Mouse (Mus musculus) thymus, adult 2 months (tissue): ENCODE results near the gene Tbc1d14. TPM values are rescaled to one million over a fixed set of nuclear protein-coding genes. Genes with fewer than 3 reads are reported as not detected.
A peak's percentile ranks its signal among the peaks of the same experiment; 100 is the strongest.

Experiments used
- DNase-seq: peaks from one replicate; pipeline ENCODE4 v3.0.0; 2021
- H3K27ac ChIP-seq: fragments of 200-500 bp; 2 replicates; pipeline ENCODE4 v1.5.1; 2012; ENCODE audit warnings: low read length, control low read depth; ENCODE audit not compliant: control insufficient read depth, insufficient read depth
- H3K27me3 ChIP-seq: fragments of 200-500 bp; 2 replicates; pipeline ENCODE4 v1.6.1; 2012; ENCODE audit warnings: mild to moderate bottlenecking, low read length, moderate library complexity, mixed read lengths; ENCODE audit not compliant: control insufficient read depth, insufficient read depth
- H3K36me3 ChIP-seq: fragments of 200-500 bp; 2 replicates; pipeline ENCODE4 v1.6.1; 2012; ENCODE audit warnings: mild to moderate bottlenecking, low read length, moderate library complexity; ENCODE audit not compliant: control insufficient read depth, insufficient read depth
- H3K4me1 ChIP-seq: fragments of 200-500 bp; replicated peaks from 2 replicates; pipeline ENCODE4 v1.6.1; 2012; ENCODE audit warnings: low read length; ENCODE audit not compliant: control insufficient read depth, insufficient read depth
- H3K4me3 ChIP-seq: fragments of 200-500 bp; 2 replicates; pipeline ENCODE4 v1.5.1; 2012; ENCODE audit warnings: mild to moderate bottlenecking, low read length, control low read depth, moderate library complexity; ENCODE audit not compliant: control insufficient read depth, insufficient read depth
- CTCF ChIP-seq: fragments of 200-500 bp; IDR thresholded peaks from 2 replicates; pipeline ENCODE4 v1.5.1; 2012; ENCODE audit warnings: mild to moderate bottlenecking, control low read depth, low read length, moderate library complexity, borderline replicate concordance; ENCODE audit not compliant: control insufficient read depth, poor library complexity, insufficient read depth; ENCODE audit errors: extremely low read depth
- POLR2A ChIP-seq: fragments of 200-500 bp; IDR thresholded peaks from 2 replicates; pipeline ENCODE4 v1.6.1; 2012; ENCODE audit warnings: mild to moderate bottlenecking, low read length, control low read depth, moderate library complexity; ENCODE audit not compliant: control insufficient read depth, poor library complexity, insufficient read depth; ENCODE audit errors: extremely low read depth
- WGBS: fragments of 180-500 bp; shearing (Covaris S2); methylation state at CpG from one replicate; pipeline ENCODE4 v1.1.7; 2018; 5-methylcytosine and 5-hydroxymethylcytosine counted together
- polyA plus RNA-seq: library from polyadenylated mRNA; depleted of rRNA; stranded (reverse); fragments of >200 nt; gene quantifications from 2 replicates; pipeline ENCODE4 v1.2.3, GENCODE M21; 2012

Gene Tbc1d14
- polyA plus RNA-seq, 1 experiment = 48.6 TPM

DNA sequence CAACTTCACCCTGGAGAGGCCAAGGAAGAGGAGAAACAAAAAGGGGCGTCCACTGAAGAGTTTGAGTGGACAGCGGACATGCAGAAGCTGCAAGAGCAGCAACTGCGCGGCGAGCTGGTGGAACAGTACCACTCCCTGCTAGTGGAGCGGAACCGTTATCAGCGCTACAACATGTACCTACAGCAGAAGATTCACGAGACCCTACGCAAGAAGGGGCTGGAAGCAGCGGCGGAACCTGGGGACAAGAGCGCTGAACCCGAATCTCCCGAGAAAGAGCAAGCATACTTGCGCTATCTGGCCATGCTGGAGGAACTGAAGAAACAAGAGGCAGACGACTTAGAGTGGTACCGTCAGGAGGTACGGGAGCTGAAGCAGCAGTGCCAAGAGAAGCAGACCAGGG, 107.8 kb downstream of the Tbc1d14 start:
- H3K4me1 ChIP-seq = peaks cover 25% of the 10 kb centered on the region
- H3K27me3 ChIP-seq = peaks cover 5% of the 10 kb centered on the region; the same call in 1 of the 2 replicates
- H3K4me3 ChIP-seq = peak overlapping the region; percentile 54
- no peak overlapping the region for H3K27ac ChIP-seq
- TF ChIP-seq POLR2A = no peak
- TF ChIP-seq CTCF = no peak
- no peaks in the 10 kb centered on the region for H3K36me3 ChIP-seq
- 25% methylated on average over 19 of the region's 19 CpGs for WGBS
- DNase-seq = no peak

DNA sequence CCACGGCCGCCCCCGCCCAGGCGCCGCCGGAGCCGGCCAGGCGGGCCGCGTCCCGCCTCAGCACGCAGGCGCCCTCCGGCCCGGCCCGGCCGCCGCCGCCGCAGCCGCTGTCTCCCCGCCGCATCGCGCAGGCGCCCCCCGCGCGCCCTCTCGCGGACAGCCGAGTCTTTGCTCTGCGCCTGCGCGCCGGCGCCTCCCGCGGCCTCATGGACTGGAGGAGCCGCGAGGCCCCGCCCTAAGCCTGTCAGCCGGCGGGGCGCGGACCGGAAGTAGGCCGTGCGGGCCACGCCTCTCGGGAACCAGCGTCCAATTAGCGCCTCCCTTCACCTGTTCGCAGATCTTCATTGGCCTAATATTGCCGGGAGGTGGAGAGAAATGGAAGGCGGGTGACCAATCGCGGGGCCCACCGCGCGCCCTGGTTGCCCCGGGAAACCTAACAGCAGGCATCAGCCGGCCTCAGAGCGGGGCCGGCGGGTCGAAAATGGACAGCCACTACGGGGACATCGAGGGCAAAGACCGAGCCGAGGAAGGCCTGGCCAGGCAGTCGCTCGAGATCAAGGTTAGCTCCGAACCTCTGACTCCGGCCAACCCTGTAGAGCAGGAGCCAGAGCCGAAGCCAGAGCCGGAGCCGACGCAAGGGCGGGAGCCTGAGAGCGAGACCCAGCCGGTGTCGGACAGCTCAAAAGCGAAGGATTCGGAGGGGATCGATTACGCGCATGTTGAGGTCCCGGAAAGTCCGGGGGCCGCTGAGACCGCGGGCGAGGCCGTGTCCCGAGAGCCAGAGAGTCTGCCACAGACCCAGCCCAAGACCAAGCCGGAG, 108.7 kb downstream of the Tbc1d14 start, which contains the start of the genes Tada2b and Ccdc96:
Gene Tada2b (minus strand): TSS at position 115 of the 820 bp plus-strand sequence.
Gene Ccdc96 (plus strand): TSS at position 418 of the 820 bp plus-strand sequence.
- peaks cover 5% of the 10 kb centered on the region; the same call in 1 of the 2 replicates for H3K27me3 ChIP-seq
- WGBS = 7% methylated on average over 97 of the region's 97 CpGs
- H3K27ac ChIP-seq = no peak within 1 kb of the TSS
- peaks cover 29% of the 10 kb centered on the region for H3K4me1 ChIP-seq
- DNase-seq = peak; percentile 96
- TF ChIP-seq CTCF (peak; percentile 74; the same call in 1 of the 2 replicates), POLR2A (peak; percentile 60; the same call in 1 of the 2 replicates)
- H3K4me3 ChIP-seq = peak within 1 kb of the TSS; percentile 80
- H3K36me3 ChIP-seq = no peaks in the 10 kb centered on the region

DNA sequence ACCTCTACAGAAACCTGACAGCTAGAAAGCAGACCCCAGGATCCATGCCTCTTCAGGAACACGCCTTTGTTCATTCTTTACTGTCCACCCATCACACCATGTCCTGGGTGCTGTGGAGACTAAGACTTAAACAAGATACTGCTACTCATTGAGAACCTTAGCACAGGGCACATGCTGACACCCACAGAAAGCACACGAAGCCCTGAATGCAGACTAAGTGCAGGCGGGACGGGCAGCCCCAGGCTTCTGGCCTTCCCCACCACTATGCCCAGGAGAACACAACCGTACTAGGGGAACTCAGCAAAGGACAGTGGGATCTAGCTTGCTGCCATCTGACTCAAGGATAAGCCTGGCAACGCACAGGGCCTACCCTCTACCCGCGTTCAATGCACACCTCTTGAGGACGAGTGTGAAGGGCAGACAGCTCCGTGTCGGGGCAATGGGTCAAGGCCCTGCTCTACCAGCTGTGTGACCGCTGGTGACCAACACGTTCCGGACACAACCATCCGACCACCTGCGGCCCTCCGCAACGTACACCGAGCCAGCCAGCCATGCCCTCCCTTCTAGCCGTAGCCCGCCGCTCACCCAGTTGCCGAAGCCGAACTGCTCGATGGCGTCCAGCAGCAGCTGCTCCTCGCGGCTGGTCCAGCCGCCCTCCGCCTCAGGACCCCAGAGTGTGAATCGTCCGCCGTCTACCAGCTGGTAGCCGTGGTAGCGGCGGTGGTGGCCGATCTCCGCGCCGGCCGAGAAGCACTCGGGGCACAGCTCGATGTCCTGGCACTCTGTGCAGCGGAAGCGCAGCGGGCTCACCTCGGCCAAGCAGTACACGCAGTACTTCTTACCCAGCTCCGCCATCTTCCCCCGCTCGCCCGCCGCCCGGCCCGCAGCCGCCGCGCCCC, 109.6 kb downstream of the Tbc1d14 start:
- Histone ChIP-seq H3K36me3 (no peaks in the 10 kb centered on the region), H3K27me3 (peaks cover 5% of the 10 kb centered on the region; the same call in 1 of the 2 replicates), H3K4me3 (peak overlapping the region; percentile 80), H3K4me1 (peaks cover 35% of the 10 kb centered on the region), H3K27ac (no peak overlapping the region)
- peak; percentile 52 for DNase-seq
- no peak for TF ChIP-seq CTCF
- no peak for TF ChIP-seq POLR2A
- 7% methylated on average over 58 of the region's 58 CpGs for WGBS

DNA sequence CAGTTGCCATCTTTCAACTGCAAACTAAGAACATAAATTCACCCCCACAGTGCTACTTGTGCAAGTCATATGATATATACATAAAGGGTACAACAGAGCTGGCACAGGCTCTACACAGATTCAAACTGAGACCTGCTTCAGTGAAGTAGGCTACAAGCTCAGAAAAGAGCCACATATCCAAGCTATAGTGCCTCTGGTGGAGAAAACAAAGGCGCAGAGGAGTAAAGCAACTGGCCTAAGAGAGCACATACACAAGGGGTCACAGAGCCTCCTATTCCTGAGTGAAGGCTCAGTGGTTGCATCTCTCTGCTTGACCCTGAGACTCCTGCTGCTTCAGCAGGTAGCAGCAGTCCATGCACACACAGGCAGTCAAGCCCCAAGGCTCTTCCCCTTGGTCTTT, 112.0 kb downstream of the Tbc1d14 start:
- H3K4me3 ChIP-seq = no peak overlapping the region
- no peaks in the 10 kb centered on the region for H3K36me3 ChIP-seq
- DNase-seq = no peak

DNA sequence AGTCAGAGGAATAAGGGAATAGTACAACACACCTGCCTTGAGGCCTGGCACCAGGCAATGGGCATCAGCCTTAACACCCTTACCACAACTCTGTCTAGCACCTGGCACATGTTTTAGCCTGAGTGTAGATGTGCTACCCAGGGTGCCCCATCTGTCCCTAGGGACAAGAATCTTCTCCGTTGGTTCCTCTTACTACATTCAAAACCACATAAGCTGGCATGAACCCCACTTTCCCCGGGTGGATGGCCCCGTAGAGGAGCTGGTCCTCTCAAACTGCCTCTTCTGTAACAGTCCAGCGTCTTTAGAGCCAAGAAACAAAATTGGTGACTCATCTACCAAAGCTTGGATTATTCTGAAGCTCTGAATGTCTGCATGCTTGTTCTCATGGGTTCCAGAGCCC, 112.7 kb downstream of the Tbc1d14 start:
- 42% methylated on average over 4 of the region's 4 CpGs for WGBS
- no peak overlapping the region for H3K27ac ChIP-seq
- no peaks in the 10 kb centered on the region for H3K36me3 ChIP-seq
- no peak overlapping the region for H3K4me3 ChIP-seq
- TF ChIP-seq POLR2A (no peak), CTCF (no peak)
- H3K4me1 ChIP-seq = peaks cover 40% of the 10 kb centered on the region
- peaks cover 2% of the 10 kb centered on the region; the same call in 1 of the 2 replicates for H3K27me3 ChIP-seq
- no peak for DNase-seq

More for the DNA sequence above, 112.0 kb downstream of the Tbc1d14 start:
- H3K4me1 ChIP-seq = peaks cover 41% of the 10 kb centered on the region
- peaks cover 5% of the 10 kb centered on the region; the same call in 1 of the 2 replicates for H3K27me3 ChIP-seq
- no peak for TF ChIP-seq CTCF
- no peak for TF ChIP-seq POLR2A
- WGBS = 89% methylated on average over 1 of the region's 1 CpGs
- no peak overlapping the region for H3K27ac ChIP-seq

DNA sequence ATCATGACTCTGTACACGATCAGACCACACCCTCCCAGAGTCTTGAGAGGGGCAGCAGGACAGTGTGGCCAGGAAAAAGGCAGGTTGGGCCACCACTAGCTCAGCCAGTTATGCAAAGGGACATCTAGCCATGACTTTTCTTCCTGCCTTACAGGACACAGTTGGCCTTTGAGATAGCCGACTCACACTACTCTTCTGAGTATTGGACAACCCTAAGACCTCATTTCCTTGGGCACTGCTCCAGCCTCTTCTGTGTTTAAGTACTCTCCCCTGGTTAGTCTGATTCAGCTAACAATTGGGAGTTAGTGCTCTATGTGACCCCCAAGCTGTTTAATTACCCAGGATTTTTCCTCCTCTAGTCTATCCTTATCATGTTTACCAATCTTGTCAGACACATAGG, 113.3 kb downstream of the Tbc1d14 start:
- Histone ChIP-seq H3K4me1 (peaks cover 34% of the 10 kb centered on the region), H3K4me3 (no peak overlapping the region), H3K27ac (no peak overlapping the region), H3K36me3 (no peaks in the 10 kb centered on the region), H3K27me3 (no peaks in the 10 kb centered on the region)
- TF ChIP-seq CTCF (no peak), POLR2A (no peak)
- no peak for DNase-seq
- 56% methylated on average over 2 of the region's 2 CpGs for WGBS
